In the genomic region with DNA sequence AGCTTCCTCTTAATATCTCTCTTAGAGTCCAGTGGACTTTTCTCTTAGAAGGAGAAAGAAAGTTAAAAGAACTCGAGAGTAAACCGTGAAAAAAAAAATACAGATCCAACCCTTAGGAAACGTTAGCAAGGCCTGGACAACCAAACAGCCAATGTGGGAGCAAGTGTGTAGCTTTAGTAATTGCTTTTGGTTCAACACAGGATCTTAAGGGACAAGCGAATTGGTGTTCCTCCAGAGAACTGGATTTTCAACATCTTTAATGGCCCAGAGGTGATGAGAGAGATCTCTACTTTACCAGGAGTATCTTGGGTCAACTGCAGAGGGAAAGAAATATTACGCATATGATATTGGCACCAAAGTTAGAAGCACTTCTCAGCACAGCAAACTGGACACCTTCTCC, we compare ENCODE assay signal across 9 mouse cellular contexts. TPM values are rescaled to one million over a fixed set of nuclear protein-coding genes. Genes with fewer than 3 reads are reported as not detected.
A peak's percentile ranks its signal among the peaks of the same experiment; 100 is the strongest.
DNase-seq lines count a peak whose midpoint lies in the region; ATAC-seq lines count a peak whose summit lies in the region.
"Had no signal": no experiment of that assay in that cellular context is flagged by ENCODE, and none has a peak within 500 bp of the region (broad histone marks: within the 10 kb centered on the region; RNA-seq: fewer than 3 reads in every experiment).

No protein-coding gene starts in this region.

- peaks cover 71% of the 10 kb centered on the region for H3K27me3 ChIP-seq in hindbrain, embryonic 10.5 days (ENCODE audit: insufficient read depth, poor library complexity, severe bottlenecking)
- H3K27me3 ChIP-seq in hindbrain, embryonic 16.5 days (replicated peaks; ENCODE audit: control insufficient read depth, insufficient read depth, low read length) = peaks cover 33% of the 10 kb centered on the region
- peaks cover 57% of the 10 kb centered on the region for H3K27me3 ChIP-seq in embryonic facial prominence, embryonic 13.5 days
- peaks cover 68% of the 10 kb centered on the region for H3K27me3 ChIP-seq in hindbrain, embryonic 14.5 days (ENCODE audit: control insufficient read depth, insufficient read depth, low read length)
- H3K27me3 ChIP-seq in midbrain, embryonic 13.5 days = peaks cover 80% of the 10 kb centered on the region

- H3K27ac ChIP-seq in hindbrain, embryonic 10.5 days = no peak overlapping the region
- no peak overlapping the region for H3K27ac ChIP-seq in hindbrain, embryonic 16.5 days (ENCODE audit: low read depth, low read length)
- no peak overlapping the region for H3K27ac ChIP-seq in embryonic facial prominence, embryonic 13.5 days
- no peak overlapping the region for H3K27ac ChIP-seq in hindbrain, embryonic 14.5 days
- peak overlapping the region; percentile 44; the same call in 1 of the 2 replicates for H3K27ac ChIP-seq in midbrain, embryonic 13.5 days

- H3K4me1 ChIP-seq in hindbrain, embryonic 10.5 days (replicated peaks) = peaks cover 78% of the 10 kb centered on the region
- peaks cover 20% of the 10 kb centered on the region for H3K4me1 ChIP-seq in hindbrain, embryonic 16.5 days (ENCODE audit: control insufficient read depth, insufficient read depth, low read depth, low read length)
- peaks cover 27% of the 10 kb centered on the region for H3K4me1 ChIP-seq in embryonic facial prominence, embryonic 13.5 days
- H3K4me1 ChIP-seq in hindbrain, embryonic 14.5 days (replicated peaks; ENCODE audit: control insufficient read depth, insufficient read depth, low read length) = peaks cover 18% of the 10 kb centered on the region
- peaks cover 72% of the 10 kb centered on the region for H3K4me1 ChIP-seq in midbrain, embryonic 13.5 days (replicated peaks)

- no peaks in the 10 kb centered on the region; the same call in 1 of the 2 replicates for H3K9me3 ChIP-seq in hindbrain, embryonic 10.5 days
- no peaks in the 10 kb centered on the region for H3K9me3 ChIP-seq in hindbrain, embryonic 16.5 days (ENCODE audit: control insufficient read depth, low read length)
- no peaks in the 10 kb centered on the region for H3K9me3 ChIP-seq in embryonic facial prominence, embryonic 13.5 days
- H3K9me3 ChIP-seq in hindbrain, embryonic 14.5 days (ENCODE audit: control insufficient read depth, low read length) = no peaks in the 10 kb centered on the region
- no peaks in the 10 kb centered on the region for H3K9me3 ChIP-seq in midbrain, embryonic 13.5 days

- no peaks in the 10 kb centered on the region for H3K36me3 ChIP-seq in hindbrain, embryonic 10.5 days
- H3K36me3 ChIP-seq in hindbrain, embryonic 16.5 days (ENCODE audit: control insufficient read depth, insufficient read depth, low read length) = no peaks in the 10 kb centered on the region
- H3K36me3 ChIP-seq in embryonic facial prominence, embryonic 13.5 days = no peaks in the 10 kb centered on the region
- no peaks in the 10 kb centered on the region for H3K36me3 ChIP-seq in hindbrain, embryonic 14.5 days (replicated peaks; ENCODE audit: control insufficient read depth, insufficient read depth)
- no peaks in the 10 kb centered on the region for H3K36me3 ChIP-seq in midbrain, embryonic 13.5 days

- peak overlapping the region; percentile 69 for H3K4me3 ChIP-seq in hindbrain, embryonic 10.5 days
- no peak overlapping the region; the same call in 1 of the 2 replicates for H3K4me3 ChIP-seq in hindbrain, embryonic 16.5 days (ENCODE audit: low read length)
- peak overlapping the region; percentile 78 for H3K4me3 ChIP-seq in embryonic facial prominence, embryonic 13.5 days
- H3K4me3 ChIP-seq in hindbrain, embryonic 14.5 days (replicated peaks; ENCODE audit: low read length) = peak overlapping the region; percentile 62
- peak overlapping the region; percentile 63 for H3K4me3 ChIP-seq in midbrain, embryonic 13.5 days (replicated peaks)

- DNase-seq in hindbrain, embryonic 10.5 days (ENCODE audit: low spot score) = no peak
- no peak for DNase-seq in hindbrain, embryonic 14.5 days (ENCODE audit: low spot score)
- DNase-seq in ovary, postnatal 10 days (ENCODE audit: low spot score) = no peak
- no peak for DNase-seq in adipocyte (ENCODE audit: low spot score)
- no peak for DNase-seq in embryo, embryonic 9.5 days (ENCODE audit: extremely low spot score)
- DNase-seq: right cerebral cortex, postnatal 4 days had no signal

- no peak overlapping the region for H3K9ac ChIP-seq in hindbrain, embryonic 16.5 days (ENCODE audit: low read depth, low read length)
- no peak overlapping the region for H3K9ac ChIP-seq in embryonic facial prominence, embryonic 13.5 days
- H3K9ac ChIP-seq in hindbrain, embryonic 14.5 days = no peak overlapping the region
- H3K9ac ChIP-seq in midbrain, embryonic 13.5 days (replicated peaks) = peak overlapping the region; percentile 69

- no peak overlapping the region for H3K4me2 ChIP-seq in hindbrain, embryonic 16.5 days (ENCODE audit: low read length)
- H3K4me2 ChIP-seq in embryonic facial prominence, embryonic 13.5 days = peak overlapping the region; percentile 99
- H3K4me2 ChIP-seq in hindbrain, embryonic 14.5 days (replicated peaks) = peak overlapping the region; percentile 96
- H3K4me2 ChIP-seq in midbrain, embryonic 13.5 days (replicated peaks) = peak overlapping the region; percentile 97

- WGBS in hindbrain, embryonic 10.5 days = 13% methylated on average over 5 of the region's 5 CpGs
- 20% methylated on average over 5 of the region's 5 CpGs for WGBS in hindbrain, embryonic 16.5 days
- 28% methylated on average over 5 of the region's 5 CpGs for WGBS in embryonic facial prominence, embryonic 13.5 days
- 13% methylated on average over 5 of the region's 5 CpGs for WGBS in hindbrain, embryonic 14.5 days
- WGBS in midbrain, embryonic 13.5 days = 13% methylated on average over 5 of the region's 5 CpGs

- no peak for ATAC-seq in hindbrain, embryonic 16.5 days
- no peak for ATAC-seq in embryonic facial prominence, embryonic 13.5 days (ENCODE audit: insufficient number of reproducible peaks, insufficient read depth, low FRiP score, low TSS enrichment, low read depth)
- no peak for ATAC-seq in hindbrain, embryonic 14.5 days (ENCODE audit: low FRiP score)
- ATAC-seq in midbrain, embryonic 13.5 days = no peak

RNA-seq across cellular contexts. Expression of a gene that starts 10.4 kb away (rescaled TPM):
- polyA plus RNA-seq in hindbrain, embryonic 10.5 days (2016; fragmentation: Nextera tagmentation; extraction: Ambion mirVana) = 6.0 and 9.6 TPM in 2 replicates
- polyA plus RNA-seq in hindbrain, embryonic 16.5 days (2015; fragmentation: Nextera tagmentation; extraction: Ambion mirVana) = 15.3 and 19.2 TPM in 2 replicates
- polyA plus RNA-seq in embryonic facial prominence, embryonic 13.5 days (2015; fragmentation: Nextera tagmentation; extraction: Ambion mirVana) = 11.8 and 12.0 TPM in 2 replicates
- 20.7 and 21.0 TPM in 2 replicates for polyA plus RNA-seq in hindbrain, embryonic 14.5 days (2014; fragmentation: Nextera tagmentation; extraction: Ambion mirVana)
- 39.8 and 49.1 TPM in 2 replicates for polyA plus RNA-seq in midbrain, embryonic 13.5 days (2015; fragmentation: Nextera tagmentation; extraction: Ambion mirVana)
